Mouse (Mus musculus) thymus, adult 2 months (tissue): ENCODE measurements at regions not wholly inside any gene's neighbourhood (a gene's known extent, or its start where the extent isn't known, plus 50 kb on each side); places are given as distances from the start of the nearest gene placed in this dataset.

Experiments
- CTCF ChIP-seq: fragments of 200-500 bp; IDR thresholded peaks from 2 replicates; pipeline ENCODE4 v1.5.1; 2012; ENCODE audit warnings: mild to moderate bottlenecking, control low read depth, low read length, moderate library complexity, borderline replicate concordance; ENCODE audit not compliant: control insufficient read depth, poor library complexity, insufficient read depth; ENCODE audit errors: extremely low read depth
- POLR2A ChIP-seq: fragments of 200-500 bp; IDR thresholded peaks from 2 replicates; pipeline ENCODE4 v1.6.1; 2012; ENCODE audit warnings: mild to moderate bottlenecking, low read length, control low read depth, moderate library complexity; ENCODE audit not compliant: control insufficient read depth, poor library complexity, insufficient read depth; ENCODE audit errors: extremely low read depth

GRCm38 (mm10) chr11:111964066-111964465 lies 818.0 kb upstream of the Sox9 start:
- TF ChIP-seq CTCF, result no peak
- no peak for TF ChIP-seq POLR2A
